Comparison of ENCODE assay signal across 8 mouse cellular contexts in the genomic region with DNA sequence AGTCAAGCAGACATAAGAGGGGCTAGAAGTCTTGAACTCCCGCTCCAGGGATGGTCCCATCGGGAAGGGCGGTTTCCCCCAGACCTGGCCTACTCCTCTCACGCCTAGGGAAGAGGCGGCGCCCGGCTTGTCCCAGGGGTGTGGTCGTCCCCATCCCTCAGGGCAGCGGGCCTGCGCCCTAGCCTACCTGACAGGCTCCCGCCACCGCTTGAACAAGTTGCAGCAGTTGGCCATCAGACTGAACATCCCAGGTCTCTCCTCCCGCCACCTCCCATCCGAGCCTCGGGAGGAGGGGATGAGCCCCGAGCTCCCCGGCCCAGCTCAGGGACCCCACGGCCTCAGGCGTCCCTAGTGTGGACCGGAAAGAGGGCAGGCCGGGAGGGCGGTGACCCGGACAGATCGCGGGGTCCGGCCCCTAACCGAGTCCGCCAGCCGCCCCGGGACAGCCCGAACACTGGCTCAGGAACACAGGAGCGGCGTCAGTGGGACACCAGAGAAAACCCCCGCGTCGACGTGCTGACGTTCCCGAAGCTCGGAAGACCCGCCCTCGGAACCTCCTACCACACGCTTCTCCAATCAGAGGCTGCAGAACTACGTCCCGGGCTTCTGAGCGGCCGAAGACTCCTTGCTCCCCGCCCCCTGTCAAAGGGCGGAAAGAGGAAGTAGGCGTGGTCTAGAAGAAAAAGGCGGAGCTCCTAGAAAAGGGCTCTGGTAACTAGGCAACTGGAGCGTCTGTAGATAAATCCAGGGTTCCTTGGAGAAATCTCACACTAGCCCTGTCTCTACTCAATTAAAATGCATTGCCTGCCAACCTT. TPM values are rescaled to one million over a fixed set of nuclear protein-coding genes. Genes with fewer than 3 reads are reported as not detected.
DNase-seq lines count a peak whose midpoint lies in the region; ATAC-seq lines count a peak whose summit lies in the region.

Gene Arl13b (minus strand): TSS at position 543 of the 815 bp plus-strand sequence.

- no peaks in the 10 kb centered on the region for H3K4me1 ChIP-seq in hindbrain, embryonic 11.5 days (replicated peaks; ENCODE audit: control insufficient read depth, insufficient read depth, low read length)

- under 1% methylated on average over 52 of the region's 52 CpGs for WGBS in hindbrain, embryonic 11.5 days

- peak within 1 kb of the TSS; percentile 52 for H3K4me2 ChIP-seq in hindbrain, embryonic 11.5 days (replicated peaks; ENCODE audit: low read depth, low read length)

- H3K9me3 ChIP-seq in hindbrain, embryonic 11.5 days (ENCODE audit: control insufficient read depth, low read length), result no peaks in the 10 kb centered on the region

- peak within 1 kb of the TSS; percentile 82 for H3K4me3 ChIP-seq in hindbrain, embryonic 11.5 days (ENCODE audit: low read depth, low read length)

- H3K27me3 ChIP-seq in hindbrain, embryonic 11.5 days (ENCODE audit: control insufficient read depth, insufficient read depth, low read length), result no peaks in the 10 kb centered on the region

- peak; percentile 97 for DNase-seq in Muller cell, postnatal 12 days (ENCODE audit: inconsistent ontology term)
- peak; percentile 96 for DNase-seq in cerebellum, adult 9-11 months
- DNase-seq in frontal cortex, adult 2 months (ENCODE audit: extremely low spot score in 1 of 2, low spot score in 1 of 2), result peak; percentile 96 to 97
- DNase-seq in hindbrain, embryonic 11.5 days (ENCODE audit: low spot score), result peak; percentile 97
- peak; percentile 87 to 90 for DNase-seq in layer of hippocampus, postnatal 10 days (ENCODE audit: low spot score in 2 of 2)
- peak; percentile 98 for DNase-seq in lung, postnatal 10 days
- peak; percentile 86 for DNase-seq in ovary, postnatal 36 days (ENCODE audit: low spot score)
- peak; percentile 91 for DNase-seq in thymus, postnatal 25 days

- ATAC-seq in hindbrain, embryonic 11.5 days (ENCODE audit: low FRiP score), result peak; percentile 100

- peak within 1 kb of the TSS; percentile 54 for H3K27ac ChIP-seq in hindbrain, embryonic 11.5 days (ENCODE audit: low read depth, low read length)

- no peaks in the 10 kb centered on the region for H3K36me3 ChIP-seq in hindbrain, embryonic 11.5 days (ENCODE audit: control insufficient read depth, insufficient read depth, low read length)

- H3K9ac ChIP-seq in hindbrain, embryonic 11.5 days (ENCODE audit: low read depth, low read length), result peak within 1 kb of the TSS; percentile 80

RNA-seq across cellular contexts. Expression of gene Arl13b, which starts in this region (rescaled TPM):
- polyA plus RNA-seq in frontal cortex, adult 2 months (2012; rRNA removed), result 8.6 and 9.5 TPM in 2 replicates
- 19.8 and 20.2 TPM in 2 replicates for polyA plus RNA-seq in hindbrain, embryonic 11.5 days (2014; fragmentation: Nextera tagmentation; extraction: Ambion mirVana)
- 10 to 100 TPM; 11.7 to 13.7 TPM for total RNA-seq in layer of hippocampus, postnatal 10 days (2021)

Comparison
In these comparisons a context has a peak if more than half of its experiments do, and no peak if none do; other contexts are left out.
1. Peak in every context shown above with its lines: DNase-seq, ATAC-seq, H3K4me3 ChIP-seq and H3K27ac ChIP-seq.